Mouse (Mus musculus) embryo, embryonic 11.5 days (tissue): ENCODE results near the gene Vav1.
"Not testable (repeated sequence)": the region's sequence is repeated elsewhere in the genome, so short reads cannot be mapped to it uniquely, and the experiment has no call there.

ENCODE experiments used
- DNase-seq: peaks from one replicate; pipeline ENCODE4 v3.0.0-alpha.2; 2012; ENCODE audit warnings: low read depth, low spot score

Gene Vav1

GRCm38 (mm10) chr17:57279591-57280224 lies 808 bp downstream of the Vav1 start:
- no peak for DNase-seq

- no peak for DNase-seq
Measured at GRCm38 (mm10) chr17:57280411-57280810, 1.5 kb downstream of the Vav1 start.

DNA sequence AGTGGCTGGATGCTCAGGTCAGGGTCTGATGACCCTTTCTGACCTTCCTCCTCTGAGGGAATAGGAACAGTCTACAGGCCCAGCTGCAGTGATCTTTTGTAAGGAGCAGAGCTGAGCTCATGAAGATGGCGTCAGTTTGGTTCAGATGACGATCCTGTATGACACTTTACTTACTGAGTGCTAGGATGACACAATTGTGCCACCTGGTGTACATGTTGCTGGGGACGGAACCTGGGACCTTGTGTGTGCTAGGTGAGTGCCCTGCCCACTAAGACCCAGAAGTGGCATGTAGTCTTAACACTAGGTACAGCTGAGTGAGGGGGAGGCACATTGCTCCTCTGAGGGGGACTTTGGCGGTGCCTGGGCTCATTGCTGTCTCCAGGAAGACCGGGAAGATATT lies 5.0 kb downstream of the Vav1 start:
- DNase-seq = no peak

- no peak for DNase-seq
Measured at GRCm38 (mm10) chr17:57285077-57285476, 6.2 kb downstream of the Vav1 start.

DNA sequence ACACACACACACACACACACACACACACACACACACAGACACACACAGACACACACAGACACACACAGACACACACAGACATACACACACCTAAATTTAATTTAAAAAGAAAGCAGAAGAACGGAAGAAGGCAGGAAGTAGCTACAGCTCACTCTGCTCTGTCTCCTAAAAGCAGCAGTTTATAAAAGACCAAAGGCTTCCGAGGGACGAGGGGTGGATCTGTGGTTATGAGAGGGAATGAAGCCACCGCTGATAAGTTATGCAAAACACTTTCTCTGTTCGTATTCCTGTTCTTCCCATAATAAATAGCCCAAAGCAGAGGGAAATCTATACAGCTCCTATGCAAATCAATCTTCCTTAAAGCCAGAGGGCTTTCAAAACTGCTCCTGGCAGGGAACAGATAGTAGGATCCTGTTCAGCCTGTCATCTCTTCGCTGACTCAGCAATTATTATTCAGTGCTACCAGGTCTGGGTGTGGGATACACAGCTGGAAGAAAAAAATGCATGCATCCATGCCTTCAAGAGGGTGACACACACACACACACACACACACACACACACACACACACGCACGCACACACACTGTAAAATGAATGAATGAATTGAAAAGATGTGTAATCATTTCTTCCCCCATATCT lies 7.9 kb downstream of the Vav1 start:
- no peak for DNase-seq

DNA sequence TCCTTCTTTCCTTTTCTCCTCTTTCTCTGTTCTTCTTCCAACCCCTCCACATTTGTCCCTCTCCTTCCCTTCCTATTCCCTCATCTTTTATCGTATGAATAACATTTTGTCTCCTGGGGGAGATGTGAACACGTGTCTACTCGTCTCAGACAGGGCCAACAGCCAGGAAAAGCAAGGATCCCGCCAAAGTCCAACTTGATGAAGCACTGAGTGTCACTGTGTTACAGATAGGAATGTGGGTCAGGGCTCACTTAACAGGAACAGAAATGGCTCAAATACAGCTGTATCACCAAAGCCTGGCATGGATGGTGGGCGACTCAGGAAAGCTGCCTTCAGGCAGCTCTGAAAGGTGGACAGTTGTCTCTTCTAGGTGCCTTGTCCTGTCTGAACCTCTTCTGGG lies 10.4 kb downstream of the Vav1 start:
- DNase-seq = no peak

DNA sequence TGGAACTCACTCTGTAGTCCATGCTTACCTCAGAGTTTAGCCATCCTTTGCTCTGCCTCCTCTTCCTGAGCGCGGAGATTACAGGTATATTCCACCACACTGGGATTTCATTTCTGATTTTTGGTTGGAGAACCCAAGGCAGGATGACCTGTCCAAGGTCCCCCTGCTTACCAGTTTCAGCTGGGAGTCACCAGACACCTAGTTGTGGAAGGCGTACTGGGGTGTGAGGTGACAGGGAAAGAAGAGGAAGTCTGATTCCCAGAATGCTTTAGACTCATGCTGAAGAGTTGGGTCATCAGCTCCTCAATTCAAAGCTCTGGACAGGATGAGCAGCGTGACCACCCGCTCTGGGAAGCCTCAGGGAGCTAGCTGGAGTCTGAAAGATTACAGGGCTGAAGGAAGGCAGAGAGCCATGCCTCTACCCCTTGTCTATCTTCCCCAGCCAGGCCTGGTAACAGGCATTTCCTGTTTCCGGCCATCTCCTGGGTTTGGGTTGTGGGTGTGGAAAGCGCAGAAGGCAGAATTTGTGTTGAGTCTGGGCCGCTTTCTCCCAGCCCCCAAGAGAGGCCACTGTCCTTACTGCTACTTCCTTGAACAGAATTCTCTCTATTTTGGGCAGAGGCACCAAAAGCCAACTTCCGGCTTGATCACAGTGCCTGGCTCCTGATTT lies 11.2 kb downstream of the Vav1 start:
- no peak for DNase-seq

- DNase-seq = no peak
Measured at GRCm38 (mm10) chr17:57290671-57291055, 11.8 kb downstream of the Vav1 start.

DNA sequence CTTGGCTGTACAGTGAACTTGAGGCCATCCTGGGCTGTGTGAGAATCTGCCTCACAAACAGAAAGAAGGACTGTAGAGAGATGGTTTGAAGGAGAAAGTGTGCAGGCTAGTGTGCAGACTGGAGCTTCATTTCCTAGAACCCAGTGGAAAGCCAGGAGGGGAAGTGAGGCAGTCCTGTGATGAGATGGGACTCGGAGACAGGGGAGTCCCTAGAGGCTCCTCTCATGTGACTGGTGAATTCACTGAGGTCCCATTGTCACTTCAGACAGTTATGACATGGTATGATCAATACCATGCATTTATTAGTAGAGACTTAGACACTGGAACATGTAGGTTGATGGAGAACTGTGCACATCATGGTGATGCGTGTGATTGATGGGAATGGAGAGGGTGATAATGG lies 13.4 kb downstream of the Vav1 start:
- DNase-seq = no peak

DNA sequence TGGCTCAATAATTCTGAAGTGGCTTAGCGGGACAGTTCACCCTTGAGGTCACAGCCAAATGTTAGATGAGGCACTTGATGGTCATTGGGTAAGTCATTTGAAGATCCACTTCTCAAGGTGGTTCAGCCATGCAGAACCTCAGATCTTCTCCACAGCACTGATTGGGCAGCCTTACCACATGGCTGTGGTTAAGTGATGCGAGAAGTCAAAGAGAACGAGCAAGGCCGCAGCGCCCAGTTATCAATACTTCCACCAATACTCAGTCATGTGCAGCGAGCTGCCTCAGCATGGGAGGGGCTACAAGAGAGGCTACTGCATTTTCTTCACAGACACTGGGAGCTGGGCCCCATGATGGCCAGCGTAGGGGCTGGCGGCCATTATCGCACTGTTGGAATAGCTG lies 14.1 kb downstream of the Vav1 start:
- no peak for DNase-seq

DNA sequence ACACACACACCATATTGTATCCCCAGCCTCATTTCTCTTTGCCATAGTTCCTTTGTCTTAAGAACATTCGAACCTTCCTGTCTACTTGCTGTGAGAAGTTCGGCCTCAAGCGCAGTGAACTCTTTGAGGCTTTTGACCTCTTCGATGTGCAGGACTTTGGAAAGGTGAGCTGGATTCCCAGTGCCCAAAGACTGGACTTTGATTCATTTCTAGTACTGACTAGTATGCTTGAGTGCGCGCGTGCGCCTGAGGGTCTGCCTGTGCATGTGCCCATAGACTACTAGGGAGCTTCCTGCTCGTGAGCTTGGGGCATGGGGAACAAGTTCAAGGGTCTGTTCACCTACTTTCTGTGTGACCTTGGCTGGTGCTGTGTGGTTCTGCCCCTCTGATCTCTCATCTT lies 17.0 kb downstream of the Vav1 start:
- no peak for DNase-seq

DNA sequence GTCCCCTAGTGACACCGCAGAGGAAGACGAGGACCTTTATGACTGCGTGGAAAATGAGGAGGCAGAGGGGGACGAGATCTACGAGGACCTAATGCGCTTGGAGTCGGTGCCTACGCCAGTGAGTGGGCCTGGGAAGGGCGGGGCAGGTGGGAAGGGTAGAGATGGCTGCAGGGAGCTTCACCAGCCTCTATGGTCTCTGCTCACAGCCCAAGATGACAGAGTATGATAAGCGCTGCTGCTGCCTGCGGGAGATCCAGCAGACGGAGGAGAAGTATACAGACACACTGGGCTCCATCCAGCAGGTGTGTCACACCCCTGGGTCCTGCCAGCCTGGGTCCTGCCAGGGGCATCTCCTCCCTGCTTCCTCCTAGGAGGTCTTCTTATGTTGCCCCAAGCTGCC lies 18.1 kb downstream of the Vav1 start:
- no peak for DNase-seq

DNA sequence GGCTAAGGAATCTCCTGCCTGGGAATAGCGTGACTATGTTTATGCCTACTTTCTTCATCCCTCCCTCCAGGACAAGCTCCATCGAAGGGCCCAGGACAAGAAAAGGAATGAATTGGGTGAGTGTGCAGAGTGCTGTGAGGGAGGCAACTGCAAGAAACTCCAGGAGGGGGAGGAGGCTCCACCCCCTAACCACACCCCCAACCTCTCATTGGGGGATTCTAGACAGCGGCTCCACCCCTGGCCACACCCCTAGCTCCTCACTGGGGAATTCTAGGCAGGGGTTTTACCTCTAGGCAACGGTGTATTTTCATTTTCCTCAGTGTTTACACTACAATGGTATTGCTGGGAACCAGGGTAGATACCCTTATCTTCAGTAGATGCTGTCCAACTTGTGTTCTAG lies 26.7 kb downstream of the Vav1 start:
- DNase-seq = no peak

DNA sequence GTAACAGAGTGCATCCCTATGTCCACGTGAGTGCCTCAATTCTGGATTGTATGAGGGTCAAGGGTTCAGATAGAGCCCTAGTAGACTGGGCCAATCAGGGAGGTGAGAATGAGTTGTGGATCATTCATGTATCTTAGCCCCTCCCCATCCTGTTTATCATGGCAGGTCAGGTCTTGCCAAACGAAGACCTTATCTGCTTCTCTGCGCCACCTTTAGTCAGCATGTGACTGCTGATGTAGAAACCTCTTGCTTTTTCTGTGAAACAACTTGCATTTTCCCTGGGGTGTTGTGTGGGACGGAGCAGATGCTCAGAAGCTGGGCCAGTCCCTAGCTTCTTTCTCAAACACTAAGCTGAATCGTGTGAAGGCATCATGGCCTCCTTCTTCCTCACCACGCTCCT lies 28.2 kb downstream of the Vav1 start:
- DNase-seq = no peak

DNA sequence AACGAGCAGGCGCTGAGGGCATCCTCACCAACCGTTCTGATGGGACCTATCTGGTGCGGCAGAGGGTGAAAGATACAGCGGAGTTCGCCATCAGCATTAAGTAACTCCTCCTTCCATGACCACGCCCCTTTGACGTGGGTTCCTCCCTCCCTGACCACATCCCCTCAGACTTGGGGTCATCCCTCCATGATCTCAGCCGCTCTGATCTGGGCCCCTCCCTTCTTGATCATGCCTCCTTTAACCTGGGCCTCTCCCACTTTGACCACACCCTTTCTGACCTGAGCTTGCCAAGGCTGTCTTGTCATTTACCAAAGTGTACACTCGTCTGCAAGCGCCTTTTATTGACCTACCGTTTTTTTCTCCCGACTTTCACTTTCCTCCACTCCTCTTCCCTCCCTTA lies 32.9 kb downstream of the Vav1 start:
- no peak for DNase-seq

GRCm38 (mm10) chr17:57327615-57328014 lies 48.7 kb downstream of the Vav1 start:
- no peak for DNase-seq

- DNase-seq = no peak
Measured at GRCm38 (mm10) chr17:57328944-57329343, 50.0 kb downstream of the Vav1 start.

DNA sequence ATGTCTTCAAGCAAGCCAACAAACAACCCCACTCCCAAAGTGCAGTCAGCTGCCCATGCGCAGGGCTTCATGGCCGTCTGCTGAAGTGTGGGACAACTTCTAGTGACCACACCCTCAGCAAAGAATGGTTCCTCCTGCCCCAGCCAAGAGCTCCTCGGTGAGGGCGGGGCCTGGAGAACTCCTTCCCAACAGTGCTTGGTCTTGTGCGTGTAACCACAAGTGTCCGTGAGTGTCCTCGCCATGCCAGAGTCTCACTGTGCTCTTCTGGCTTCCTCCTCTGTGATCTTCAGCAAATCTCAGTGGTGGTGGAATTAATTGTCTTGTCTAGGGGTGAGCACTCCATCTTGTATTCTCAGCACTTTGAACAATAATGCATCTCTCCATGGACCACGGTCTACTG lies 52.1 kb downstream of the Vav1 start:
- DNase-seq = no peak

DNA sequence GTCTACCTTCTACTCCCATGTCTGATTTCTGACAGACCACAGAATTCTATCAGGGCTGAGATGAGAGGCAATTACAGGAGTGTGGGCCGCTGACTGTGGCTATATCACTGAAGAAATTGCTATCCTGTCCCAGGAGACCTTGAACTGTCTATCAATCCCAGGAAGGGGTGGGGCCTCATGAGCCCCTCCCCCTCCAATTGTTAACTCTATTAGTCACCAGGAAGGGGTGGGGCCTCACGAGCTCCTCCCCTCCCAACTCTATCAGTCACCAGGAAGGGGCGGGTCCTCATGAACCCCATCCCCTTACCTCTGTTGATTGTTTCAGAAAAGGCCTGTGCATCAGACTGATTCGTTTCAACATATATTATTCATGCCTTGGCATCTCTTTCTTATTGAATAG lies 53.3 kb downstream of the Vav1 start:
- no peak for DNase-seq

DNA sequence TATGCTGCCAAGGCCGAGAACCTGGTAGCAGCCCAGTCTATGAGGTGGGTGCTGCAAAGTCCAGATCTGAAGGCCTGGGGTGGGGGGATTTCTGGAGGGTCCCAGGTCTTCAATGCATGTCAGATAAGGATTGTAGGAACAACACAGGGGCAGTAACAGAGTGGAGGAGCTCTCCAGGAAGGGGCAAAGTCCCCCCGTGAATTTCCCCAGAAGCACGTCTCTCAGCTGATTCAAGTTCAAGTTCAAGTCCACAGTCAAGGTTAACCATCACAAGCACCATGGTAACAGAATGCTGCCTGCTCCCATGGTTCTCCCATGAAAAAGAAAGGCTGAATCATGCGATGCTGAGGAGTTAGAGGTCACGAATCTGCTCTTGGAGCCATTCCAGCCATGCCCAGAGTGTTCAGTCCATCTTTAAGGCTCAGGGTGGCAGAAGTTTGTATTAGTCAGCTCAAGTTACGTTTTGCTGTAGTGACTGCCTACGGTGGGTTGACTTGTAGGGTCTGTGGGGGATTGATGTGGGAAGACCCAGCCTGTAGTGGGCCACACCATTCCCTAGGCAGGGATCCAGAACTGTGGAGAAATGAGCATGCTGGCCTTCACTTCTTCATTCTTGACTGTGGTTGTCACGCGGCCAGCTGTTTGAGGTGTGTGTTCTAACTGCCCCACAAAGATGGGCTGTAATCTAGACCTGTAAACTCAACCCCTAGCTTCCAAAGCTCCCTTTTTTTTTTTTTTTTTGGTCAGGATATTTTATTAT lies 55.3 kb downstream of the Vav1 start:
- no peak for DNase-seq

- peak; percentile 67 for DNase-seq
Measured at GRCm38 (mm10) chr17:57334761-57335150, 55.9 kb downstream of the Vav1 start.

DNA sequence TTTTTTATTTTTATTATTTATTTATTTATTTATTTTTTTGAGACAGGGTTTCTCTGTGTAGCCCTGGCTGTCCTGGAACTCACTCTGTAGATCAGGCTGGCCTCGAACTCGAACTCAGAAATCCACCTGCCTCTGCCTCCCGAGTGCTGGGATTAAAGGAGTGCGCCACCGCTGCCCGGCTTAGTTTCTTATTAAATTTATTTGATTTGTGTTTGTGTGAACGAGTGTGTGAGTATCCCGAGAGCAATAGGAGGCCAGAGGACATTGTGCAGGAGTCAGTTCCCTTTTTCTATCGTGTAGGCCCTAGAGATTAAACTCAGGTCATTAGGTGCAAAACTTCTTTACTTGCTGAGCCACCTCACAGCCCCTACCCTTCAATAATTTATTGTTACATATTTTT lies 56.3 kb downstream of the Vav1 start:
- not testable (repeated sequence) for DNase-seq
